Mouse (Mus musculus) ES-Bruce4 (cell line): ENCODE measurements around the gene Tnf.
A peak's percentile ranks its signal among the peaks of the same experiment; 100 is the strongest.

ENCODE experiments used
- CTCF ChIP-seq: IDR thresholded peaks from one replicate; pipeline ENCODE4 v1.8.1; 2011; ENCODE audit warnings: low read depth, low read length
- EP300 ChIP-seq: IDR thresholded peaks from 2 replicates; pipeline ENCODE4 v1.6.1; 2011; ENCODE audit warnings: low read depth, low read length; ENCODE audit not compliant: insufficient read depth
- POLR2A ChIP-seq: IDR thresholded peaks from one replicate; pipeline ENCODE4 v1.8.1; 2011; ENCODE audit warnings: low read length; ENCODE audit not compliant: insufficient read depth

DNA sequence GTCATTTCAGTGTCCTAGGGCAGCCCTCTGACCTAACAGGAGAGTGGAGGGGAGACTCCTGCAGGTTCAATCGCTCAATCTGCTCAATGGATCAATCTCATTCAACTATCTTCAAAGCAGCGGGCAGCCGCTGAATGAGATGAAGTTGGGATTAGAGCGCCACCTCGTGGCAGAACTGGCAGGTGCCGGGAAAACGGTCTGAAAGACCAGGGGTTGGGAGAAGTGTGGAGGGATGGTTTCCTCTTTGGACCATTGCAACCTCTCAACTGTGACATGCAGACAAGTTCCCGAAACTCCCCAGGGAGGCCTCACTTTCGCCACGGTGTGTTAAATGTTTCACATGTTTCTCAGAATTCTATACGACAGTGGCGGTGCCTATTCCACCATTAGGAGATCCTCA lies 30.2 kb upstream of the Tnf start:
- TF ChIP-seq POLR2A (no peak), CTCF (peak; percentile 97), EP300 (no peak)
